Mouse (Mus musculus): Measurements from ENCODE around the gene Grhpr. TPM values are rescaled to one million over a fixed set of nuclear protein-coding genes. Genes with fewer than 3 reads are reported as not detected.
"Not testable (repeated sequence)": the region's sequence is repeated elsewhere in the genome, so short reads cannot be mapped to it uniquely, and the experiment has no call there.

Grhpr gene
- polyA plus RNA-seq, 1 experiment from 2014 or later: 28.2 TPM

DNA sequence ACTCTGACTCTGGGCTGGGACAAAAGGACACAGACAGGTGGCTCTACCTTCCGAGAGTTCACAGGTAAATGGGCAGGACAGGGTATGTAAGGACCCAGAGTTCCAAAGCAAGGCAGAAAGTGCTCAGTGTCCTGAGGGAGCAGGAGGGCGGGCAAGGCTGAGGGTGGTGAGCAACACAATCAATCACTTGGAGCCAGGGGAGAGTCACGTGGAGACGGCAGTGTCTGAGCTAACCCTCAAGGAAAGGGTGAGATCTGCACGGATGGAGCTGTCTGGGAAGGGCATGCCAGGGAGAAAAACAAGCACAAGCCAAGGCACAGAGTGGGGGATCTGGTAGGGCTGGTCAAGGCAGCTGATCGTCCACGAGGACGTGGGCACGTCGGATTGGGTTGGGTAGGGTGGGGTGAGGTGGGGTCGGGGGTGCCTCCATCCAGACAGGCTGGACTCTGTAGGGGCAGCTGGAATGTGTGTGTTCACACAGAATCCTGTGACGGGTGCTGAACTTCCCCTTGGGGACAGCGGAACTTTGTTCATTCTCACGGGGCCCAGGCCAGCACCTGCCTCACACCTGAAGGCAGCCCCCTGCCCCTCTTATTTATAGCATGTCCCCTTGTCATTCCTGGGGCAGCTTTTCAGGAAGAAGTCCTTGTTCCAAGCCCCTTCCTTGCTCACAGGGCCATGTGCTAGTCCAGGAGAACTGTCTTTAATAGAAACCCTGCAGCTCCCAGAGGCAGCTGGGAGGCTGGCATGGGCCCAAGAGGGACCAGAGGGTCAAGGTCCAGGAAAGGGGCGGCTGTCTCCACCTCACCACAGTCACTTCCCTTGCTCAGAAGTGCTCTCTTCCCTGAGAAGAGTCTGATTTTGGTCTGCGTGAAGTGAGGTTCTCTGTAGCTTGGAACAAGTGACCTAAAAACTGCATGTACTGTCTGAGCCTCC lies 53.8 kb downstream of the Grhpr start:
- Histone ChIP-seq H3K4me1 (replicated peaks) (no peaks in the 10 kb centered on the region), H3K9ac (0 out of 2 replicates have a peak overlapping the region, but pooled peaks have one; percentile 24), H3K27ac (no peak overlapping the region), H3K27me3 (no peaks in the 10 kb centered on the region), H3K36me3 (peaks cover 82% of the 10 kb centered on the region), H3K9me3 (no peaks in the 10 kb centered on the region), H3K4me2 (no peak overlapping the region), H3K4me3 (no peak overlapping the region)
- WGBS: 75% methylated on average over 16 of the region's 16 CpGs
- ATAC-seq (ENCODE audit: low FRiP score): no peak

- Histone ChIP-seq H3K4me1 (replicated peaks) (no peaks in the 10 kb centered on the region), H3K27me3 (no peaks in the 10 kb centered on the region), H3K27ac (no peak overlapping the region), H3K36me3 (peaks cover 82% of the 10 kb centered on the region), H3K9ac (no peak overlapping the region), H3K9me3 (no peaks in the 10 kb centered on the region), H3K4me3 (no peak overlapping the region), H3K4me2 (no peak overlapping the region)
- 89% methylated on average over 10 of the region's 10 CpGs for WGBS
- no peak for ATAC-seq (ENCODE audit: low FRiP score)
Observed at GRCm38 (mm10) chr4:45036048-45036447, 54.9 kb downstream of the Grhpr start.

- peaks cover 82% of the 10 kb centered on the region for H3K36me3 ChIP-seq
- H3K4me1 ChIP-seq (replicated peaks): no peaks in the 10 kb centered on the region
- ATAC-seq (ENCODE audit: low FRiP score): no peak
- no peaks in the 10 kb centered on the region for H3K9me3 ChIP-seq
- 80% methylated on average over 5 of the region's 5 CpGs for WGBS
- no peak overlapping the region for H3K27ac ChIP-seq
- H3K4me3 ChIP-seq: no peak overlapping the region
- no peaks in the 10 kb centered on the region for H3K27me3 ChIP-seq
- no peak overlapping the region for H3K9ac ChIP-seq
- no peak overlapping the region for H3K4me2 ChIP-seq
Observed at GRCm38 (mm10) chr4:45036571-45036970, 55.4 kb downstream of the Grhpr start.

DNA sequence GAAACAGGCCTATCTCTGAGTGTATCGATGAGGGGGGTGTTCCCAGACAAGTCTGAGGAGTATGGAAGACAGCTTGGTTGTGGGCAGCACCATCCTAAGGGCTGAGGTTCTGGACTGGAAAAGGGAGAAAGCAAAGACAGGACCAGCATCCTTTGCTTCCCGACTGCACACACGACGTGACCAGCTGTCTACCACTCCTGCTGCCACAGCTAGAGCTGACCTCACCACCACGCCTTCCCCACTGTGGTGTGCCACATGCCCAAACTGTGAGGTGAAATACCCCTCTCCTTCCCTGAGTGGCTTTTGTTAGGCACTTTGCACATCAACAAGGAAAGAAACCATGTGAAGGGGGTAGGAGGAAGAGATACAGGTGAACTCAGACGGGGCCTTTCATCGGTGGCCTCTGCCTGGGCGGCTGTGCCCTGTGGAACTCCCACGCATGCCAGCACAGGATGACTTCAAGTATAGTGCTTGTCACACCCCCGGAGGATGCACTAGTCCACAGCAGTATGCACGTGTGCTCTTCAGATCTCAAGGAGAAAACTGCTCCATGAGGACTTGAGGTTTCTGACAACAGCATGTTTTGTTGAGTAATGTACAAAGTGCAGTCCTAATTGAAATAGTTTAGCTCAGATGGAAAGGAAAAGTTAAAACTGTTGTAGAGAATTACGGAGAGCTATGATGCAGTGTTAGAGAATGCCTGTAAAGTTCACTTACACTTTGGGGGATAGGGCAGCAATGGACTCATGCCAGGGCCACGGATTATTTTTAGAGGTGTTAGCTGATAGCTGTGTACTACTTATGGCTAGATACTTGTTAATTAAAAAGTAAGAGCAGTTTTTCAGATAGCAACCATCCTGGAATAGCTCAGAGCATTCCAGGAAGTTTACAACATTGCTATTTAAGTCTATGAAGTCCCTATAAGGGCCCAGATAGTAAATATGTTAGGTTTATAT lies 56.5 kb downstream of the Grhpr start:
- no peak for ATAC-seq (ENCODE audit: low FRiP score)
- Histone ChIP-seq H3K4me1 (replicated peaks) (no peaks in the 10 kb centered on the region), H3K27ac (no peak overlapping the region), H3K4me3 (no peak overlapping the region), H3K27me3 (no peaks in the 10 kb centered on the region), H3K4me2 (no peak overlapping the region), H3K9me3 (no peaks in the 10 kb centered on the region), H3K36me3 (peaks cover 80% of the 10 kb centered on the region), H3K9ac (no peak overlapping the region)
- 91% methylated on average over 13 of the region's 13 CpGs for WGBS

DNA sequence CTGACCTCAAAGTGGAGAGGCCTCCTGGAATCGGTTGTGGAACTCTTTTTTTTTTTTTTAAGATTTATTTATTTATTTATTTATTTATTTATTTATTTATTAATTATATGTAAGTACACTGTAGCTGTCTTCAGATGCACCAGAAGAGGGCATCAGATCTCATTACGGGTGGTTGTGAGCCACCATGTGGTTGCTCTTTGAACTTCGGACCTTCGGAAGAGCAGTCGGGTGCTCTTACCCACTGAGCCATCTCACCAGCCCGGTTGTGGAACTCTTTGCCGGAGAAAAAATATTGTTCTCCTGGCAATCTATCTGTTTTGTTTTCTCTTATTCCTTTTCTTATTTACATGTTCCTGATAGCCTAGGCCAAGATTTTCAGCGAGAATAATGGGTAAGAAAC lies 57.7 kb downstream of the Grhpr start:
- 63% methylated on average over 8 of the region's 8 CpGs for WGBS

GRCm38 (mm10) chr4:45039546-45039945 lies 58.4 kb downstream of the Grhpr start:
- 92% methylated on average over 7 of the region's 7 CpGs for WGBS
- H3K4me1 ChIP-seq (replicated peaks); H3K9me3 ChIP-seq; ATAC-seq (ENCODE audit: low FRiP score); H3K4me3 ChIP-seq; H3K27ac ChIP-seq; H3K27me3 ChIP-seq; H3K9ac ChIP-seq; H3K4me2 ChIP-seq: not testable (repeated sequence)
- H3K36me3 ChIP-seq: peaks cover 80% of the 10 kb centered on the region

More for the DNA sequence above, 57.7 kb downstream of the Grhpr start:
- peaks cover 80% of the 10 kb centered on the region for H3K36me3 ChIP-seq
- H3K27me3 ChIP-seq; H3K9me3 ChIP-seq; H3K4me2 ChIP-seq; ATAC-seq (ENCODE audit: low FRiP score); H3K27ac ChIP-seq; H3K4me3 ChIP-seq; H3K4me1 ChIP-seq (replicated peaks); H3K9ac ChIP-seq: not testable (repeated sequence)

Other genes with a start within 250 kb of the Grhpr start
- gene Zcchc7, start 225.5 kb upstream of the Grhpr start, polyA plus RNA-seq (2015; fragmentation: Nextera tagmentation; extraction: Ambion mirVana): 40.3 and 43.7 TPM in 2 replicates
- gene Zbtb5, start 31.0 kb downstream of the Grhpr start, polyA plus RNA-seq (2015; fragmentation: Nextera tagmentation; extraction: Ambion mirVana): 45.6 and 48.4 TPM in 2 replicates
- gene Polr1e, start 37.2 kb downstream of the Grhpr start, polyA plus RNA-seq (2015; fragmentation: Nextera tagmentation; extraction: Ambion mirVana): 37.9 and 38.5 TPM in 2 replicates
- gene Fbxo10, start 103.2 kb downstream of the Grhpr start, polyA plus RNA-seq (2015; fragmentation: Nextera tagmentation; extraction: Ambion mirVana): 13.6 and 15.9 TPM in 2 replicates
- 159 and 163 TPM in 2 replicates for gene Tomm5, start 126.7 kb downstream of the Grhpr start, polyA plus RNA-seq (2015; fragmentation: Nextera tagmentation; extraction: Ambion mirVana)
- gene Frmpd1, start 203.5 kb downstream of the Grhpr start, polyA plus RNA-seq (2015; fragmentation: Nextera tagmentation; extraction: Ambion mirVana): 1.2 and 1.3 TPM in 2 replicates

Measured in hindbrain, embryonic 13.5 days (tissue).